Mouse (Mus musculus): ENCODE measurements around the gene Nr4a3. TPM values are rescaled to one million over a fixed set of nuclear protein-coding genes. Genes with fewer than 3 reads are reported as not detected.

Gene Nr4a3
- total RNA-seq (2015; ENCODE audit: low replicate concordance), result not detected in 2 replicates
- total RNA-seq (2017; ENCODE audit: low replicate concordance), result not detected in 2 replicates

DNA sequence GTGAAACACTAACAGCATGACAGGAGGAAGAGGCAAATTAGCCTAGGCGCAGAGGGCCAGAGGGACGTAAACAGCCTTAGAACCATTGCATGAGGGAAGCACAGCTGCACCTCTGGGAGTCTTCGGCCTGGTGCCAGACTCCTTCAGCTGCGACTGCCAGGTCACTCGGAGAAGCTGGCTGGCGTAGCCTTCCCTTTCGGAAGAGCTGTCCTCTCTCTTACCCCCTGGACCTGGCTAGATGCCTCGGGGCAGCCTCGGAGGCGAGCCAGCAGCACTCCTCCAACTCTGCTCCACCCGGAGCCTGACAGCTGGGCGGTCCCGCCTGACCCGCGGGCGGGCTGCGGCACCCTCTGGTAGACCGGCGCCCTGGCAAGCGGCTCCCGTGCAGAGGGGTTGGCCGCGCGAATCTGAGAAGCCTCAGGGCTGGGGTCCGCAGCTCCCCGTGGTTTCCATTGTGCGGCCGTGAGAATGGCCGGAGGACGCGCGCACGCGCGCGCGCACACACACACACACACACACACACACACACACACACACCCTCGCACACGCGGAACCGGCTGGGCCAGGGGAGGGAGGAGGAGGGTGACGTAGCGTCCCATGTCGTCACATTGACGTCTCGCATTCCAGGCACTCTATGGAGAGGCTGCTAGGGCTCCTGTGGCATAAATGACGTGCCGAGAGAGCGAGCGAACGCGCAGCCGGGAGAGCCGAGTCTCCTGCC lies at the start of gene Nr4a3:
TSS of gene Nr4a3 (plus strand) at position 663 of the 721 bp plus-strand sequence.
- peak; percentile 65 for ATAC-seq (replicated peaks; ENCODE audit: low FRiP score, poor library complexity, severe bottlenecking)

DNA sequence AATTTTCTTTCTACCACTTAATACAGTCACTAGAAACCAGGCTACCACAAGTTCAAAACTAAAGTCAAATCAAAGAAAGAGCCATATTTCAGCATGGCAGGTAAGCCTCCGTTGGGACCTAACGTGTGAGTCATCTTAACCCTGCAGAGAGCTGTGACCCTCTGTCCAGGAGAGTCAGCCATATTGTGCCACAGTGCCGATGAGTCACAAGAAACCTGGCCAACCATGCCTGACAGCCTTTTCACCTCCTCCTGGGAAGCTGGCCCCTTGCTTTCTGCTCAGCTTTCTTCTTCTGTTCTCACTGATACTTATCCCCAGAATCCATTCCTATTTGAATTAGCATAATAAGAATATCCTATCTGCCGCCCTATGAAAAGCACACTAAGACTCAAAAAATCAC lies 42.0 kb upstream of the Nr4a3 start:
- ATAC-seq (replicated peaks; ENCODE audit: low FRiP score, poor library complexity, severe bottlenecking), result no peak

DNA sequence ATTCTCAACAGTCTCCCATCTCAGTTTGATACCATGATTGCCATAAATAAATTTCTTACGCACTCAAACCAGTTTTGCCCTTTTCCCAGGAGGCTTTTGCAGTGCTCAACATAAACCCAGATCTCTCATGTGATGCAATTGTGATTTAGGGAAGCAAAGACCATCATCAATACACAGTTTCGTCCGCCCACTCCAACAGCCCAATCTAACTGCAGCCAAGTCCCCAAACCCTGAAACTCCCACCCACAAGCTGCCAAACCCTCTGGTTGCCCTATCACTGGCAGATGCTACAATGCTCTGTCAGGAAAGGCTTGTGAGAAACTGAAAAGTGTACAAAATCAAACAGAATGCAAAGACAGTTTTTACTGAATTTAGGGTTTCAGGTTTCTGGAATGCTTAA lies 41.5 kb upstream of the Nr4a3 start:
- no peak for ATAC-seq (replicated peaks; ENCODE audit: low FRiP score, poor library complexity, severe bottlenecking)

DNA sequence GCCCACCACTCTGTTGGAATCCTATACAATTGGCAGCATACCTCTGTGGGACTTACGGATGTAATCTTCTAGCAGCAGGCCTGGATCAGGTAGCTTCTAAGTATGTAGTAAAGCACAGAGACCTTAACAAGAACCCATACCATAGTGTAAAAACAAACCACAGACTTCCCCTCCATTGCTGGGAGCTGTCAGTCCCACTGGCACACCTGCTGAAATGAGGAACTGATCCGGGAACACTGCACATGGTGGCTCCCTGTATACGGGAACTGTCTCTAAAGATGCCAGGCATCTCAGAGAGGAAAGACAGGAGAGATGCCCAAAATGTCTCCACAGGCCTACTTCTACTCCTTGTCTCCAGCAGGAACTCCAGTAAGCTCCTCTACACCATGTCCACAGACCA lies 38.6 kb upstream of the Nr4a3 start:
- no peak for ATAC-seq (replicated peaks; ENCODE audit: low FRiP score, poor library complexity, severe bottlenecking)

DNA sequence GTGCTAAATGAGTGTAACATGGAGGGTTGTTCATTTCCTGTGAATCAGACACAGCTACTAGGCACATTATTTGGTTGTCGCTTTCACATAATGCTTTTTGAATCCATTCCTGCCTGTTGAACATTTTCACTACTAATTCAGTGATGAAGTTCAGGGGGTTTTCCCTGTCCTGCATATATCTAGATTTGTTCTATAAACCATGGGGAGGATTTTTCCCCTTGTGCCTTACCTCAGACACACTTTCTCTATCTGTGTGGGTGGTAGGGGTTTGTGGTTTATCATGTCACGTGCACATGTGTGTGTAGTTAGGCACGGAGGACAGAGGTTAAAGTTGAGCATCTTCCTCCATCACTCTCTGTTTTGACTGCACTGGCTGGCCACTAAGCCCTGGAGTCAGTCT lies 32.7 kb upstream of the Nr4a3 start:
- ATAC-seq (replicated peaks; ENCODE audit: low FRiP score, poor library complexity, severe bottlenecking), result no peak

DNA sequence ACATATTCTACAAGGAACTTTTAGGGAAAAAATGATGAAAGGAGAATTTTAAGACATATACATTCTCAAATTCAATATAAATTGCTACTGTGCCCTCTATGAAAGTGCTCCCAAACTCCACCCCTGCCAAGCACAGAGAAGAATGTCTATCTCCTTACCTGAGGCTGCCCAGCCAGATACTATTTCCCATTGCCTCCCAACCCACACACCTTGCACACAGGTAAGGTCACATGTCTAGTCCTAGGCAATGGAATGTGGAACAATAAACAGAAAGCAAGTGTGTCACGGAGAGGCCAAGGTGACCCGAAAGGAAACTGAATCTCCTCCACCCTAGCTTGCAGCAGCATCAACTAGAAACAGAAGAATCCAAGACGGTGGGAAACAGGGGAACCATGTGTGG lies 22.0 kb upstream of the Nr4a3 start:
- no peak for ATAC-seq (replicated peaks; ENCODE audit: low FRiP score, poor library complexity, severe bottlenecking)

DNA sequence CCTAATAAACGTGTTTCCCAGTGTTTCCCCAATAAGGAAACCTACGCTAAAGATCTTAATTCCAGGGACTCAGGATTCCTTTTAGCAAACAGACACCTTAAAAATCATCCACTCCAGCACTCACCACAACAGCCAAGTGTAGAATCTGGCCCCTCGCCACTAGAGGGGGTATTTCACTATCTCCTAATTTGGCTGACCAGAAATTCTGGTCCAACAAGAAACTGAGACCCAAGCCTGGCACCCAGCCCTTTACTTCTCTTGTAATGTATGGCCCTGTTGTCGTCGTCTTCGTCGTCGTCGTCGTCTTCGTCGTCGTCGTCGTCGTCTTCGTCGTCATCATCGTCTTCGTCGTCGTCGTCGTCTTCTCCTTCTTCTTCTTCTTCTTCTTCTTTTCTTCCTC lies 15.3 kb upstream of the Nr4a3 start:
- ATAC-seq (replicated peaks; ENCODE audit: low FRiP score, poor library complexity, severe bottlenecking), result no peak

DNA sequence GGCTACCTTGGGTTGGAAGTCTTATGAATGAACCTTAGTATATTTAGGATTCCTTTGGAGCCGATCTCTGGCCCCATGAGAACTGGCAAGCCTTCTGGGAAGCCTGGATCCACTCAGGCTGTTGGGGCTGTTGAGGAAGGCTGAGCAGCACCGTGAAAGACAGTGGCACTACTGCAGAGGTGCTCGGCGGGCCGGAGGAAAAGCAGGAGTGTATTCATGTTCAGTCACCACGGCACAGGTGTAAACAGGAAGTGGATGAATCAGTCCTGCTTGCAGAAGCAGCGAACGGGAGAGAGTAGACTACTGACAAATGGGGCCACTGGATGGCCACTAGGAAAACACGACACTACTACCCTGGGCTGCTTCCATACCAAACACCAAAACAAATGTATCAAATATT lies 10.7 kb upstream of the Nr4a3 start:
- ATAC-seq (replicated peaks; ENCODE audit: low FRiP score, poor library complexity, severe bottlenecking), result no peak

DNA sequence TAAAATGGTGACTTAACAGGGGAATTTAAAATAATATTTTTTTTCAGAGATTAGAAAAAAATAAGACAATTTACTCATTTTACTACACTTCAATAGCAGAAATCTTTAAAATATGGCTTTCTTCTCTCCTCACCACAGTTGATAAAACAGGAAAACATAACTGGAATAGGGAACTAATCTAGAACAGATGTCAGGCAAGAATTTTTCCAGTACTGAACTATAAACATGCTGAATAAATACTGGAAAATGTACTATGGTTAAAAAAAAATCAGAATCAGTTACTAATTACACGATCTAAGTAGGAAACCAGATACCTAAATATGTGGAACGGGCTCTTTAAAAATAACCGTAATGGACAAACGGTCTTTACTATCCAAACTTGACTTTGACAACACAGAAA lies 7.3 kb upstream of the Nr4a3 start:
- ATAC-seq (replicated peaks; ENCODE audit: low FRiP score, poor library complexity, severe bottlenecking), result no peak

DNA sequence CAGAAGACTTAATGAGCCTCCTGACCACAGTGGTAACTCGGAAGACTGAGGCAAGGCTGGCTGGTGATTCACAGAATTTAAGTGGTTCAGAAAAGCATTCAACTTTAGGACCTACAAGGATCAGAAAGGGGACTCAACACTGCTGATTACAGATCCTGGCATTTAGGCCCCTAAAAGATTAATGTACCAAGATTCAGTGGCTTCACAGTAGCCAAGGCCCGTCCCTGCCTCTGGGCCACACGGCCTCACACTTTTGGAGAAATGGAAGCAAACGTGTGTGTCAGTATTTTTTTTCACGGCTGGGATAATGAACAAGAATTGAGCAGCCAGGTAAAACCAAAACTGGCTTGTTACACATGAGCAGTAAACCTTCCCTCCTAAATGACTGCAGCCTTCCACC lies 6.1 kb upstream of the Nr4a3 start:
- ATAC-seq (replicated peaks; ENCODE audit: low FRiP score, poor library complexity, severe bottlenecking), result no peak

DNA sequence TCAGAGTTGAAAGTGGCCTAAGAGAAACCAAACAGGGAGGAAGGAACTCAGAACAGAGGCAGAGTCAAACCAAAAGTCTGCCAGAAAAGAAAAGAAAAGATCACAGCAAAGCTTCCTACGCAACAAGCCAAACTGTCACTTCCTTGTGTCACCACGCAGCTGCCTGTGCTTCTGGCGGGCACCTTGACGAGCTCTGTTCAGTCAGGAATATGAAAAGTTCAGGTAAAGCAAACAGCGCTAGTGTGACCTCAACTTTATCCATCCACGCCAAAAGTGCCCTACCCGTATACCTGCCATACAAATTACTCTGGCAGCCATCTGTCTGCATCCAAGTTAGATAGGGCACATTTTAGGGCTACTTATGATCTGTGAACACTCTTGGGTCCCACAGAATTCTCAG lies 5.2 kb upstream of the Nr4a3 start:
- no peak for ATAC-seq (replicated peaks; ENCODE audit: low FRiP score, poor library complexity, severe bottlenecking)

DNA sequence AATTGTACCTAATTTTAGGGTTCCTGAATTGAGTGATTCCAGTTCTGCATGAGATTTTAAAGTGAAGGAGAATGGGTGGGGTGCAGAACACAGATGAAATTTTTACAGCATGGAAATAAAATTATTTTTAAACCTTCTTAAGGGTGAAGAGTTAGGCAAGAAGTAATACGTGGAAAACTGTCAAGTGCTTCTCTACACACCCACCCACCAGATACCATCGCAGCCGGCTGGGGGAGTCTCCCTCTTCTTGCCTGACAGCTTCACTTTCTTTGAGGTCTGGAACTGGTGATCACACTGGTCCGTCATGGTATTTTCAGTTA lies 2.5 kb upstream of the Nr4a3 start:
- ATAC-seq (replicated peaks; ENCODE audit: low FRiP score, poor library complexity, severe bottlenecking), result no peak

DNA sequence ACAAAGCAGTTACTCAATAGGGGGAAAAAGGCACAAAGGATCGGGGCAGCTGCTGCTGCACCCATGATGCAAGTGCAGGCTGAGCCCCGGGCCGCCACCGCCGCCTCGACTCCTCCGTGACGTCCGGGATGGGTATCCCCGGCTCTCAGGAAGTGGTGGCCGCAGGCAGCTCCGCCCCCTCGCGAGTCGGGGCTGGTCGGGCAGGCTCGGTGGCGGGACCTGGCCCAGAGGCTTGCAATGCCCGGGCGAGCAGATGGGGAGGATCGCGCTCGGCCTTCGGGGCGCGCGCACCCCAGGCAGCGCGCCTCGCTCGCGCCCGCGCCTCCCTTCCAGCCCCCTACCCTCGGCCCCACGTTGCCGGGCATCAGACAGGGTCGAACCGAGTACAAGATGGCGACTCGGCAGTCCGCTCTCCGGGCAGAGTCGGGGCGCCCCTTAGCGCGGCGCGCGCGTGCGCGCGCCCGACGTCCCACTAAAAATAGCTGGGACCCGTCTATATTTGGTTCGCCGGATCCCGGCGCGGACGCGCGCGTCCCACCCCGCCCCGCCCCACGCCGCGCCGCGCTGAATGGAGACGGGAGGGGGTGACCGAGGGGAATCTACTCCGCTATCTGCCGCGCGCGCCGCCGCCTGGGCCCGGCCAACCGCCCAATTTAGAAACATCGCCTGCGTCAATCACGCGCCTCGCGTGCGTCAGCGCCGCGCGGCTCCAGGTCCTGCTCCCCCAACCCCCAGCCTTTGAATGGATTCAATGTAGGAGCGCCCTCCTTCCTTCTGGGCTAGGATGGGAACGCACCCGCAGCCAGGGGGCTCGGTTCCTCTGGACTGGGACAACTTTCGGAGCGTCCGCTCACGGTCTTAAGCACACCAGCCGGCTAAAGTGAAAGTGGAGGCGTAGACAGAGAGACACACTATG lies 1.9 kb upstream of the Nr4a3 start:
- ATAC-seq (replicated peaks; ENCODE audit: low FRiP score, poor library complexity, severe bottlenecking), result peak; percentile 78

DNA sequence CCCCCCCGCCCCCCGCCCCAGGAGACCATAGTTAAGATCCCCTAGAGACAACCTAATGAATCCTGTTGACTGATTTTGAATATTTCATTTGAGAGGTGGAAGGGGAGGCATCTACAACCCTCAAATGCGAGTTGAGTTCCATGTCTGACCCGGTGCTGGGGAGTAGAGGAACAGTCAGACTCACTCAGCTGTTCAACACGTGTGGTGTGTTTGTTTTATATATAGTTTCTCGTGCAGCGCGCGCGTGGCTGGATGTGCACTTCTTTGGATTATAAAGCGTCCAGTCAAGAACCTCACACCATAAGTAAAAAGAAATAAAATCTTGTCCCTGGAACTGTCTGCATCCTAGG lies 837 bp upstream of the Nr4a3 start:
- ATAC-seq (replicated peaks; ENCODE audit: low FRiP score, poor library complexity, severe bottlenecking), result no peak

DNA sequence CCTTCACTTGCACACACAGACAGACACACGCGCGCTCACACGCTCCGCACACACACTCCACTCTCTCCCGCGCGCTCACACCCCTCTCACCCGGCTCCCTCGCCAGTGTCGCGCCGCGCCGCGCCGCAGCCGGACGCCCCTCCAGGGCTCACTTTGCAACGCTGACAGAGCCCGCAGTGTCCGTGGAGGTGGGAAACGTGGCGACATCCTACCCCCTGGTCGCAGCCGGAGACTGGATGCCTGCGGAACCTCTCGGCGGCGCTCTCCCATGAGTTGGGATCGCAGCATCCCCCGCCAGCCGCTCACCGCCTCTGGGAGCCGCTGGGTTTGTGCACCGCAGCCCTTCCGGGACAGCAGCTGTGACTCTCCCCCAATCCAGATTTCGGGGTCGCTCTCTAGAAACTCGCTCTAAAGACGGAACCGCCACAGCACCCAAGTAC lies 348 bp downstream of the Nr4a3 start:
- ATAC-seq (replicated peaks; ENCODE audit: low FRiP score, poor library complexity, severe bottlenecking), result peak; percentile 17

DNA sequence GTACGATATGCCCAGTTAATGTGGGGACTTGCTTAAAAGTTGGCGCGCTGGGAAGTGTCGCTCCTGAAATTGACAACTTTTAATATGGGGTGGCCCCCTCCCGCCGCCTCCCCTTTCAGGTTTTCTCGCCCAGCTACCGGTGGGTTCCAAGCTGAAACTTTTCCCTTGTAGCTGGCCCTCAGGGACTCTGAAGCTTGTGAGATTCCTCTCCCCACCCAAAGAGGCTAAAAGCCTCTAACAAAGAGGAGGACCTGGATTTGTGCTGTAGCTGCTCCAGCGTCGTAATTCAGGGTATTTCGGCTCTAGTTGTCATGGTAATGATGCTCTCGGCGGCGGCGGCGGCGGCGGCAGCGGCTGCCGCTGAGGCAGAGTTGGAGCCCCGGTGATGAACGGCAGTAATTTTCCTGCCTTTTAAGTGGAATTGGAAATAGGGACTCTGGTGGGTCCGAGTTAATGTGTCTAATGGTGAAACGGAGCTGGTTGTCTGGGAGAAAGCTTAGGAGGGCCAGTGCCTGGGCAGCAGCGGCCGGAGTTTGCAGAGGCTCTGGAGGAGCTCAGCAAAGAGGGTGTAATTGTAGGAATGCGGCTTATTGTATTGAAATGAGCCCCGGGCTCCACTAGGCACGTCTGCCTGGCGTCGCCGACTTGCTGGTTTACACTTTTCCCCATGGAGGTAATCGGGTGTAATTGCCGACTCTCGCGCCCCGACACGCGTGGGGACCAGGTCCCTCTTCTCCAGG lies 938 bp downstream of the Nr4a3 start:
- no peak for ATAC-seq (replicated peaks; ENCODE audit: low FRiP score, poor library complexity, severe bottlenecking)

DNA sequence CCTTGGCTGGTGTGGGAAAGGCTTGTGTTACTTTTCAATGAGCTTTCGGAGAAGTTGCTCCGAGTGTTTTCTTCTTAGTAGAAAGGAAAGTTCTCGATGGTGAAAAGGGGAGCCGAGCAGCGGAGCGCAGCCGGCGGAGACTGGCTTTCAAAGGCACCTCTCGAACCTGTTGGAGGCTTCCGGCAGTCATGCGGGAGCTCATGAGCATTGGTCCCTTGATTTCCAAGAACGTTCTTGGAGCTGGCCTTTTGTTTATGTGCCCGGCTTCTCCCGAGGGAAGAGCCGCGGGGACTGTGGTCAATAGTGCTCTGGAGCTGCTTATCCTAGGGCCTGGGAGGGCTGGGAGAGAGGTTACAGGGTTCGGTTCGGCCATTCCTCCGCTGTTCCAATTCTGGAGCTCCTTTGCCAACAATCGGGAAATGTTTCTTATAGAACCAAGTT lies 1.5 kb downstream of the Nr4a3 start:
- no peak for ATAC-seq (replicated peaks; ENCODE audit: low FRiP score, poor library complexity, severe bottlenecking)

DNA sequence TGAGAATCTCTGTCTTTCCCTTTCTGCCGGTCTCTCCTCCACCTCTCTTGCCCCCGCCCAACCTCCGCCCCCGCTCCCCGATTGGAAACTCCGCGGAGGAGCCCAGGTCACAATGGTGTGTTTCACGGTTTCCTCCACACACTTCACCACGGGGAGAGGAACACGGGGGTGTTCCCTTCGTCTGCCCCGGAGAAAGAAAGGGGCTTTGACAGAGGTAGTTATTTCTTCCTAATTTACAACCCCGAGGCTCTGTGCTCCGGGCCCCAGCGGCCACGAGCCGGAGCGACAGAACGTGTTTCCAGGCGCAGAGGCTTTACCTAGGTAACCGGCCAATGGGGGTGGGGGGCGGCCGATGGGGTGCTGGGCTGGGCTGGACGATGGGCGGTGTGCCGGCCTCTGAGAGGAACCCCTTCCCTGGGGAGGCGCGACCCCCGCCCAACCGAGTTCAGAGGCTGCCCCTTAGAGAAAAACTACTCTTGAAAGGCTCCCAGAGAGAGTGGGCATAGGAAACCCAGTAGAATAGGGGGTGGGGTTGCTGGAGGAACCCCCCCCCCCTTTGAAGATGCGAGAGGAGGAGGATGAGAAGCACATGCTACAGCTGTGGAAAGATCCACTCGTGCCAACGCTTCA lies 2.3 kb downstream of the Nr4a3 start:
- ATAC-seq (replicated peaks; ENCODE audit: low FRiP score, poor library complexity, severe bottlenecking), result no peak

DNA sequence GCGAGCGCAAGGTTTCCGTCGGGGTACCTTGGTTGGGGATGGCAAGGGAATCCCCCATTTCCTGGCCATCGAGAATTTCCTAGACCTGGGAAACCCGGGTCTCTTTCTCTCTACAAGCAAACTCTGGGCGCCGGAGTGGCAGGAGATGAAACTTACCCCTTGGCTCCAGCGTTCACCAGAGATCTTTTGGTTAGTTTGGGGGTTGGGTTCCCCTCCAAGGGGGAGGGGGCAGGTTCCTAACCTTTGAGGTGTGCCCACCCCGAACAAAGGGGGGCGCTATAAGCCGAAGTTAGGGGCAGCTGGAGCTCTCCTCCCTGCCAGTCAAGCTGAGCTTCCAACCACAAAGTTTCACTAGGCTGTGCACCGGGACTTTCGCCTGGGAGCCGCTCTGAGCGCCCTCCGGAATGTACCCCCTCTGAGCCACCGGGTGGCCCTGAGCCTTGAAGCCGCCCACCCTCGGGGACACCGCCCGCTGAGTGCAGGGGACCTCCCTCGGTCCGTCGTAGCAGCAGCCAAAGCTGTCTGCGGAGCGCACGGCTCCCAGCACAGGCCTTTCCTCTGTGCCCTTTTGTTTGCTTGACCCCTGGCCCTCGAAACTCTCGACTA lies 2.9 kb downstream of the Nr4a3 start:
- ATAC-seq (replicated peaks; ENCODE audit: low FRiP score, poor library complexity, severe bottlenecking), result no peak
